Mouse (Mus musculus) cerebral cortex, adult 2 months (tissue): ENCODE results near the gene Kcnip4.

Experiments used
- WGBS: fragments of 180-500 bp; shearing (Covaris S2); methylation state at CpG from one replicate; pipeline ENCODE4 v1.1.7; 2018; 5-methylcytosine and 5-hydroxymethylcytosine counted together

Kcnip4 gene

DNA sequence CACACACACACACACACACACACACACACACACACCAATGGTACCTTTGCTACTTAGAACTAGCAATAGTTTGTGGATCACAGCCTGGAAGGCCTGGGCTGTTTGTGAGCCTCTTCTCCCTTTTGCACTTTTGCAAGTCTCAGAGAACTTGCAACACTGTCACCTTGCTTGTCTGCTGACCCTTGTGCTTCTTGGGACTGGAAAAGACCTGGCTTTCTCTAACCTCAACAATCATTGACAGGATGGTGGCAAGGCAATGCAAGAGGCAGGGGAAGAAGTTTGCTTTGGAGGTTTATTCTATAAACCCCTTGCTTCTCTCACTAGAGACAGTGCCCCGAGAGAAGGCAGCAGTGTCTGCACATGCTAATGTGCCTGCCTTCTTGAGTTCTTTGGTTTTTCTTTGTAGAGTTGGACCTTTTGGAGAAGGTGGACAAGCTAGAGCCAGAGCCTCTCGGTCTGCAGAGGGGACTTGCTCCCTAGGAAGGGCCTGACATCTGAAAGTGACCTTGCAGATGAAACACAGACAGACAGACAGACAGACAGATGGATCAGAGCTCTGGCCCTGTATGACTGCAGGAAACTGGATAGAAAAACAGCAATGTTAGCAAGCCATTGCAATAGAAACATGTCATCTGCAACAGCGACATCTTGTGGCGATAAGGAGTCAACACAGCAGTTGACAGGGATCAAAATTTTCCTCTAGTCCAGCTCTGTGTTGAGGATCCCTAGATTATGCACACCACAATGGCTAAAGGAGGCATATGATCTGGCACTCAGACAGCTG lies 174.4 kb downstream of the Kcnip4 start:
- WGBS = 18% methylated on average over 4 of the region's 4 CpGs

DNA sequence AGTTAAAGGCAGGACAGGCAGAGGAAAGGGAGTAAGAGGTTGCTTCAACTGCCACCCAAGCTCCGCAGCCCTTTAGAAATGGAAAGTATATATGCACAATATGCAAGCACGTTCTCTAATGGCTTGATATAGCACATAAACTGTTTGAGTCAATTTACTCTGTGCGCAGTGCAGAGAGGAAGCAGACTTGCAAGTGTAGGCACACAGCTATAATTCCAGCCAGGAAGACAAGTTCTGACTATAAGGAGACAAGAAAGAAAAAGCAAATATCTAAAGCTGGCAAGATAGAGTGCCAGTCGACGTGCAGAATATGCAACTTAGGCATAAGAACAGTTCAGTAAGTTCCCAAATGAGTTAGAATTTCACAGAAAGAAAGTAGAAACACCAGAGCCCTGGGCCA lies 175.2 kb downstream of the Kcnip4 start:
- 47% methylated on average over 5 of the region's 5 CpGs for WGBS

DNA sequence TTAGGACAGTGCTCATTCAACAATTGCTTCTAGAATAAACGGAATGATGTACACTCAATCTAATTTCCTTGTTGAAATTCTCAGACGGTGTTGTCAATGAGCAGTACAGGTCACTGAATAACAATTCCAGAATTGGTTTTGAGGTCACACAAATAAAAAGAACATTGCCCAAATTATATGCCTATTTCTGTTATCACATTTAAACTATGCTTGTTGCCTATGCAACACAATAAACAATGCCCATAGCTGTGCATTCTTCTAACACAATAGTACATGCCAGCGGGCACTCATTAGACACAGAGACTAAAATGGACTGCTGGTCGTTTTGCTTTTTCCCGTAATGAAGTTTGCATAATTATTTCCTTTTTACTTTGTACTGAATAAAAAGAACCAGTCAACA lies 176.2 kb downstream of the Kcnip4 start:
- WGBS = 65% methylated on average over 5 of the region's 5 CpGs

DNA sequence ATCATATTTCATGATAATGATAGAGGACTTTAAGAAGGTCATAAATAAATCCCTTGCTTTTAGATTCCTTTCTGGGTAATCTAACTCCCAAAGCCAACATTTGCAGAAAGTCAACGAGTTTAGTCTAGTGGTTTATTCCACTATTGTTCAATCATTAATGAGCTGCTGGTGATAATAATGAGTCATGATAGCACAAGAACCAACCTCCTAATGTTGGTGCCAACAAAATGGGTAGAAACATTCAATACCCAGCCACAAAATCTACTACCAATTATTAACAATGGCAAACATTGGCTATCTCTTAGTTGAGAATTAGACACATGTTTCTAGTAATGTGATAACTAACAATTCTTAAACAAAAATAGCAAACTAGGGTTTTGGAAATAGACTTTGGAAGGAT lies 180.1 kb downstream of the Kcnip4 start:
- 60% methylated on average over 1 of the region's 1 CpGs for WGBS

DNA sequence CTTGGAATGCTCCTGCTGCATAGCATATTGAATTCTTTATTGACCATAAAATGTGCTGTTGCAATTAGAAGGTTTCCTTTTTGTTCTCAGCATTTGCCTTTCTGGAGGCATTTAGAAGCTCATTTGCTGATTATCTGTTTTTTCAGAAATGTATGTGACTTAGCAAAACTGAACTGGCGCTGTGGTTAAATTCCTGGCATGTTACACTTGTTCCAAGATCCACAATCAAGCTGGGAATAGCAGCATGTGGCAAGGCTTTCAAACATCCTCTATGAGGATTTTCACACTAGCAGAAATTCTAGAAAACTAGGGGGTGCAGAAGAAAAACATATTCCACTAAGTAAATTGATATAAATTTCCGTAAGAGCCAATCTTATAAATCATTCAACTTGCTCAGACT lies 187.5 kb downstream of the Kcnip4 start:
- 42% methylated on average over 2 of the region's 2 CpGs for WGBS

DNA sequence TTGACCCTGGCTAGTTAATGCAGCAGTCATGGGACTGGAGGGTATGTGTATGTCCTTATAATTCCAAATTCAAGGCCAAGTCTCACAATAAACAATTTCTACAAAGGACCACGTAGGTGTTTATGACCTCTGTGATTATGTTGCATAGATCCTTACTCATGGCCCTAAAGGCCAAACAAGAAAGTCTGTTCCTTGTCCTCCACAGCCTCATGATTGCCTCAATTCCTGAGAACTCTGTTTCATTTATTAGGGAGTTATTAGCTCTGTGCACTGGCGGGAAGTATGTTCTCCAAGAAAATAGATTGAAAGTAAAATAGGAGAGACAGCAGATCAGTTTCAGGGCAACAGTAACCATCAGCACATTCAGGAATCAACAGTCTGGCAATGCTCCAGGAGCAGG lies 191.6 kb downstream of the Kcnip4 start:
- WGBS = 88% methylated on average over 2 of the region's 2 CpGs

DNA sequence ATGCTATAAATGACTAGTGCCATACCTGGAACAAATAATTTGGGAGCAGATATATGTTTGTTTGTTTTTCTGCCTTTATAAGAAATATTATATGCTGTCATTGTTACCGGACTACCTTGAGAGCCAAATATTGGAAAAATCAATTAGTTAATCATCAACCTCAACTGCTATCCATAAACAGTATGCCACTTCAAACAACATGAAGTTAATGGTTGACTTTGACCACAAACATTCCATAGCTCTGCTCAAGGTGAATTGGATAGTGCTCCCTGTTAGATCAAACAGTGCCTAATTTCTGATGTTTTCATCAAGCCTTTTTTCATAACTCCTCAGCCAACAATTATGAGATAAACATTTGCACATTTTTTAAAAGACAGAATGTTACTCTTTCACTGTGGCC lies 195.7 kb downstream of the Kcnip4 start:
- WGBS = 98% methylated on average over 1 of the region's 1 CpGs

DNA sequence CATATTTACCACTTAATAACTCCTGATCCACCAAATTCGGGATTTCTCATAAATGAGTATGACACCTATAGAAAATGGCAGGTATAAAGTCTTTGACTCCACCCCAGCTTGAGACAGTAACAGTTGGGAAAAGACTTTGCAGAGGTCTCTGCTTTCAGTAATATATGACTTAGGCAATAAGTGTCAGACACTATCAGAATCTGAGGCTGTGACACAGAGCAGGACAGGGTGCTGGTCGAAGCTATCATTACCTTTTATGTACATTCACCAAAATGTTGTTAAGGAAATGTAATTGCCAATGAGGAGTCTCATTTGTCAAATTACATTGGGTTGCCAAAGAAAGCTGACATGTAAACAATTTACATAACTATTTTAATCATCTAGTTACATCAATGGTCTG lies 206.8 kb downstream of the Kcnip4 start:
- WGBS = 85% methylated on average over 2 of the region's 2 CpGs

DNA sequence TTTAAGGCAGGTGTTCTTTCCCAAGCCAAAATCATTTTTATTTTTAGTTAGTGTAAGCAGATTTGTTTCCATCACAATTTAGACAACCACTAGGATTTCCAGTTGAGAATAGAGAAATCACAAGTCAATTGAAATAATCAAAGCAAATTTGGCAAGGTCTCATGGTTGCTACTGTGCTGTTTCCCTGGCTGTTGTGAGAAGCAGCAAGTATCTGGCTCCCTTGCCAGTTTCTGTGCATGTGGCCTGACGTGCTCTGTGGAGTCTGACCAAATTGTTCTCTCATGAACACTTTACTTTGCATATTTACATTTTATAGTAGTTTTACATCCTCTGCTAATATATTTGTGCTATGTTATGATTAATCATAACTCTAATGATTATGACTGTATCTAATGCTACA lies 217.9 kb downstream of the Kcnip4 start:
- 50% methylated on average over 1 of the region's 1 CpGs for WGBS

DNA sequence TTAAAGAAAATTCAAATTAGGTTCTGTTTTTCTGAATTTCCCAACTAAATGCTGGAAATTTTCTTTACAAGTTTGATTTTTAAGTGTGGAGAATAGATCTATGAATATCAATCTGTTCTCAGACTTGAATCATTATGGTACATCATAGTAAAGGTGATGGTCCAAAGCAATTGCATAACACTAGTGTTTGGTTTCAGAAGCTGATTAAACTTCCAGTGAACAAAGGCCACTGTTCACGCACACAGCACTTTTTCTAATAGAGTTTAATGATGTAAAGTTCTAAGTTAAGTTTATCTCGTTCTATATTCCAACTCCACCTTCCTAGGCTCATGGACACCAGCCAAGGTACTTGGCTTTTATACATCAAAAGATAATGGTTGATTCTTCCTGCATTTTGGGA lies 219.4 kb downstream of the Kcnip4 start:
- 54% methylated on average over 2 of the region's 2 CpGs for WGBS

DNA sequence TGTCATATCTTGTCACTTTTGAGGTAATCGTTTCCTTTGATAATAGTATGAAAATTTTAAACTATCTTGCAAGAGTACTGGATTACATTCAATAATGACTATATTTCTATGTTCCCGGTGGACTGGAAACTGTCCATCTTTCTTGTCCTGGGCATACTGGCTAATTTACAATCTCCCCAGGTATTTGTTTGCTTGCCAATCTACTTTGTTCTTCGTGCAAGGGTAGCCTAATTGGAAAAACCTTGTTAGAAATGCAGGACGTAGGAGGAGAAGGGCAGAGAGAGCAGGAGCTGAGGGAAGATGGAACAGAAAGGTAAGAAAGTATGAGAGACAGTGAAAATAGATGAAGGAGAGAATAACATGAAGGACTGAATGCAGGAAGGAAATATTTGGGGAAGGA lies 226.1 kb downstream of the Kcnip4 start:
- WGBS = 67% methylated on average over 4 of the region's 4 CpGs

DNA sequence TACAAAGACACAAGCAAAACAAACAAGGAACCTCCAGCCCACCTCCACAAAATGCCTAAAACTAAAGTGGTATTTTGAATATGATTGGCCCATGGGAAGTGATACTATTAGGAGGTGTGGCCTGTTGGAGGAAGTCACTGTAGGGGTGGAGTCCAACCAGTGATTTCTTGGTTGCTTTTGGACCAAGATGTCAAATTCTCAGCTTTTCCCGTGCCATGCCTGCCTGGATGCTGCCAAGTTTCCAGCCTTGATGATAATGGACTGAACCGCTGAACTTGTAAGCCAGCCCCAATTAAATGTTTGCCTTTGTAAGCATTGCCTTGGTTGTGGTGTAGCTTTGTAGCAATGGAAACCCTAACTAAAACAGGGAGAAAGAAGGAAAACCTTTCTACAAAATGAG lies 232.3 kb downstream of the Kcnip4 start:
- 67% methylated on average over 2 of the region's 2 CpGs for whole genome bisulfite sequencing

DNA sequence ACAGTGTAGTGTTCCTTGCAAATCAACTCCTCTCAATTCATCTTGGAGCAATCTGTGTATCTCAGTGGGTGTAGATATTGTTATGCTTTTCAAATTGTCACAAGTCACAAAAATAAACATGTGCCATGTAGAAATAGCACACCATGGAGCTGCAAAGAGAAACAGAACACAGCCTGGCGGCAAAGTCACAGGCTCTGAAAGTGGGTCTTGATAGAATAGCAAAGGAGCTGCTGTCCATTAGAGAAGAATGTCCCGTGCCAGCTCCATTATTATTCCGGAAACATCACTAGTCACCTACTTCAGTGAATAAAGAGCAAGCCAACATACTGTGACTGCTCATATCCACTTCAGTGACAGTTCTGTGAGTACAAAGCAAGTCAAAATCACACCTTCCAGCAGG lies 232.9 kb downstream of the Kcnip4 start:
- 48% methylated on average over 3 of the region's 3 CpGs for WGBS

DNA sequence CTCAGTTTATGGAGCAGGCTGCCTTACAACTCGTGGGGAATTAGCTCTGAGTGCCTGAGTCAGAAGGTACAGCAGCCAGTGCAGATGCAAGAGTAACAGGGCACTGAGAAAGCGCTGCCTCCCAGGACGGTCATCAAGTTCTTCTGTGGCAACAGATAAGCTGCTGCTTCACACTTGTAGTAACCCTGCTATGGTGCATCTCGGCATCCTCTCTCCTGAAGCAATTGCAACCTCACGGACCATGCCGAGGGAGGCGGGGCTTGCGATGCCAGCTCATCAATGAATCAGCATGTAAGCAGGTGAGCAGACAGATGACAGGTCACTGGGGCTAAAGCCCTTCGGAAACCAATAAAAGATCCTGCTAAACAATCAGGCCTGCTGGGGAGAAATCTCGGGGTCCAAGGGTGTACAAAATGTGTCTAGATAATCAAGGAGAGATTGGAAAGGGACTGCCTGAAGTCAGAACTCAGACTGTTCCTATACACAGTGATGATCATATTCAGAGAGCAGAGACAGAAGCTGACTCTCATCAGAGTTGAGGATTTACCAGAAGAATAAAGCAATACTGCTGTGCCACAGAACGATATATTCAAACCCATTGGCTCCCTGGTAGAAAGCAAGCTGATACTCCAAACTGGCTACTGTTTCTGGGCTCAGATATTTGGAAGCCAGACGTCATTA lies 239.1 kb downstream of the Kcnip4 start:
- 11% methylated on average over 12 of the region's 12 CpGs for WGBS

DNA sequence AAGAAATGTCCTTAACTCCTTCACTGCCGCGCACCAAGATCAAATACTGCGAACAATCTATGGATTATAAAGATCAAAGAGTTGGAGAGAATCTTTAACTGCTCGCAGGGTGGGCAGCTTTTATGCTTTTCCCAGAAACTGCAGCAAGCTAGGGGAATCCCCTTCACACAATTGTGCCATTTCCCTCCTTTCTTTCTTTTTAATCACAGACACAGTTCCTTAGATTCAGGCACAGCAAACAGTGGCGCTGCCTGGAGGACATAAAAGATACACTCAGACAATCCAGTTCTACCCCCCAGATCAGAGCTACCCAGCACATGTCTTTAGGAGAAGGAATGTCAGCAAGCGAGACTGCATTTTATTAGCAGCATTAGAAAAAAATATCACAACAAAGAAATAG lies 239.9 kb downstream of the Kcnip4 start:
- 32% methylated on average over 6 of the region's 6 CpGs for WGBS

DNA sequence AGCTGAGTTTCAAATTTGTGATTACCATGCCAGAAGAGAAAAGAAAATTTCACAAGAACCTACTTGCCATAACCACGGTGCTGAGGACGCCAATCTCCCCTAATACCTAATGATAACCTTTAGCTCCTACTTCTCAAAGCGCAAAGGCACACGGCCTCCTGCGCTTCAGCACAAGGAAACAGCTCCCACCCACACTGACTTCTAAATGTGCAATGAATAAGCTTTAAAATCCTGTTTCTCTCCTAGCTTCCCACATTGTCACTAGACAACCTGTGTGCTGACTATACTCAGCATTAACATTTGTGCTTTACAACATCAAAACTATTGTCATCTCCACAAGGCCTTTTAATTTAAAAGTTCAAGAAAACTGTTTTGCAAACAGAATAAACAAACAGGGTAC lies 241.3 kb downstream of the Kcnip4 start:
- WGBS = 42% methylated on average over 5 of the region's 5 CpGs

DNA sequence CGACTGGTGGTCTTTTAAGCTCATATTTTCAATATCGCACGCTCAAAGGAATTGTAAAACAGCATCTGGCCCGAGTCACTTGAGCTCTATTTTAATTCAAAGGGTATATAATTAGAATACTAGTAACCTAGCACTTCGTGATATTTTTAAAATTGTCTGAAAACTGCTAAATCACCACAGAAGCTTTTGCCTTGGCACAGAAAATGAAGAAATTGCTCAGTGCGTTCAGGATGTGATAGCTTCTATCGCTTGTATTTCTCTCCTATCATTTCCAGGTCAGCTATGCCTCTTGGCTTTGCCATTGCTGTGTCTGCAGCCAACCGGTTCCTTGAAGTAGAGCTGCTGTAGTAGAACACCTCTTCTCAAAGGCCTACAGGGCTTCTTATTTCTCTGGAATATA lies 255.9 kb downstream of the Kcnip4 start:
- 45% methylated on average over 8 of the region's 8 CpGs for WGBS

DNA sequence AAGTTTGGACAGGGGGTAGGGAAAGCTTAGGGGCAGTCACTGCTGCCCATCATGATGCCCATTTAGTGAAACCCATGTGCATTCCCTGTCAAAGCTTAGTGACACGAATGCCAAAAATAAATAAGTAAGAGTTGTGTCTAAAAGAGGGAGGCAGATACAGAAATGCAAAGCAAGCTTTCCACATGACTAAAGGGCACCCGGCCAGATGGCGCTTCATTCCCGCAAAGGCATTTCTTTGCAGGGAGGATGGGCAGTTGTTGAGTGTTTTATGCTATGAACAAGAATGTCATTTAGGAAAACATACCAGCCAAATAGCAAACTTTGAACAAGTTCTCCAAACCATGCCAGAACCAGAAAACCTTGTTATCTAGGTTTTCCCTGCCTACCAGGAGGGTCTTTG lies 265.4 kb downstream of the Kcnip4 start:
- 67% methylated on average over 4 of the region's 4 CpGs for WGBS

DNA sequence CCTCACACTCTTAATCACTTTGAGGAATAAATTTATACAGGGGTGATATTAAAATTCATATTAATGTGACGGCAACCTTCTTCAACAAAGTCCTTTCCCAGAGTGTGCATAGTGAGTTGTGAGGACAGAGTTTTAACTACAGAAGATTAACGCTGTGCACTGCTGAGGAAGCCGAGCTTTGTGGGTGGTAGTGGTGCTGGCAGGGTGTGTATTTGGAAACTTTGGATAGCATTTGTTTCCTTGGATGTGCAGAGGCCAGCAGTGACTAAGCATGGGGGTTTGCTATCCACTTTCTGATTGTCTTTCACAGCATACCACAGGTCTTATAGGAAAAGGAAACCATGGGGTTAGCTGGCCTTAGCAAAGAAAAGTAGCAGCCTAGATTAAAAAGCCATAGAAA lies 267.9 kb downstream of the Kcnip4 start:
- WGBS = 38% methylated on average over 3 of the region's 3 CpGs

DNA sequence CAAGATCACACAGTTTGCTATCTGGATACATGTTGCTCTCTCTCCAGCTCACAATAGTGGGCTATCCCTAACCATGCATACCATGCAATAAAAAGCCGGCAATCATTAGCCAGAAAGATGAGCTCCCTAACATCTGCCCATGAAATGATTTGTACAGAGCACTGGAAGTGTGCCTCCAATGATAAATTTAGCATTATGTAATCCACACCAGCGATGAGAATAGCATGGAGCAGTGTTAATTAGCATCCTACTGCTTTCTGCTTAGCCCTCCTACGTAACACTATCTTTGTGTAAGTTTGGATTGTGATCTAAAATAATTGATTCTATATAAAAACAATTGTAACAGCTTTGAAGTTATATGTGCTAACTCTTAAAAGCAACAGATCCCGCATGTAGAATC lies 268.7 kb downstream of the Kcnip4 start:
- 31% methylated on average over 4 of the region's 4 CpGs for WGBS

DNA sequence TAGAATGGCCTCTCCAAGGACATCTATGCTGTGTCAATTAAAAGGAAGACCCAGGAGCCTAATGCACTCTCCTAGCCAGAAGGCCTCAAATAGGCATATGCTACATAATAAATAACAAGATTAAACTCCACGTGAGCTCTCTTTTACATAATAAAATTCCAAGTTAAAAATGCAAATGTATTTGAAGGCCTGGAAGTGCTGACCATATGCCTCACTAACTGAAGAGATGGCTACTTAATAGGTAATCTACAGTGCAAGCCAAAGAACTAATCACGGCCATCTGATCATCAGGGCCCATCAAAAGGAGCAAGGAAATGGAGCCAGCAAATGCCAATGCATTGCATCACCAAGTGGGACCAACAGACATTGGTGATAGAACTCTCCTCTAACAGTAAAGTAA lies 277.6 kb downstream of the Kcnip4 start:
- 72% methylated on average over 2 of the region's 2 CpGs for WGBS

DNA sequence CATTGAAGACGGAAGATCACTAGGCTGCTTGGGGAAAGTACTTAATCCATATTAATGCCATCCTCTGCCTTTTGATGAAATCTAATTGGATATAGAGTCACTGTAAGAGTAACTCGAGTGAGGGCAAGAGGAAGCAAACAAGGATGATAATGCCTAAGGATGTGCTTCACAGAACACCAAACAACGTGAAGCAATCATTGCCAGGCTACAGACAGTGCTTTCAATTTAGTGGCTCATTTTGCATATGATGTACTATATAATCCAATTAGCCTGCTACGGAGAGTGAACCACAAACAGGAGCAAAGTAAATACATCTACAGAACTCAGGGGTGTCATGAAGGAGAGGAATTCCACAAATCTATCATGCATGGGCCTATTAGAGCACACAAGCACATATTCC lies 280.3 kb downstream of the Kcnip4 start:
- WGBS = 68% methylated on average over 4 of the region's 4 CpGs

DNA sequence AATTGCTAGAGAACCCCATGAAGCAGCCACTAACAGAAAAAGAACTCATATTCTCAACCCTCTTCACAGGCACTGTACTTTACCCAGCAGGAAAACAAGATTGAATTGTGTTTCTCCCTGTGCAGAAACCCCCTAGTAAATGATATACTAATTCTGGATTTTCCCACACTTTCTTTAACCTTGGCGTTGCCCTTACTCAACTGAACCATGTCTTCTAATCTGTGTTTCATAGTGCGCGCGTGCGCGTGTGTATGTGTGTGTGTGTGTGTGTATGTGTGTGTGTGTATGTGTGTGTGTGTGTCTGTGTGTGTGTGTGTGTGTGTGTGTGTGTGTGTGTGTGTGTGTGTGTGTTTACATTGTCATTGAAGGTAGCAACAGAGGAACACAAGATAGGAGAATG lies 283.0 kb downstream of the Kcnip4 start:
- 99% methylated on average over 6 of the region's 6 CpGs for WGBS
